Mouse (Mus musculus): ENCODE measurements around the gene Mvb12a. TPM values are rescaled to one million over a fixed set of nuclear protein-coding genes. Genes with fewer than 3 reads are reported as not detected.
"Not testable (repeated sequence)": the region's sequence is repeated elsewhere in the genome, so short reads cannot be mapped to it uniquely, and the experiment has no call there.

Gene Mvb12a
- polyA plus RNA-seq, 1 experiment = 144 TPM

GRCm38 (mm10) chr8:71525226-71526050, 17.3 kb upstream of the Mvb12a start, which contains the start of gene Ccdc194:
Gene Ccdc194, minus strand, starts transcription at chr8:71525711.
- no peak for DNase-seq (ENCODE audit: low read depth, low spot score)
- WGBS = 25% methylated on average over 46 of the region's 46 CpGs

- no peak for DNase-seq (ENCODE audit: low read depth, low spot score)
- WGBS = 39% methylated on average over 6 of the region's 6 CpGs
Measured at GRCm38 (mm10) chr8:71526272-71526671, 16.4 kb upstream of the Mvb12a start.

GRCm38 (mm10) chr8:71527162-71527870, 15.4 kb upstream of the Mvb12a start:
- no peak for DNase-seq (ENCODE audit: low read depth, low spot score)
- 58% methylated on average over 3 of the region's 3 CpGs for WGBS

GRCm38 (mm10) chr8:71528362-71529073, 14.2 kb upstream of the Mvb12a start:
- no peak for DNase-seq (ENCODE audit: low read depth, low spot score)
- WGBS = 65% methylated on average over 11 of the region's 11 CpGs

GRCm38 (mm10) chr8:71530735-71531467, 11.8 kb upstream of the Mvb12a start:
- not testable (repeated sequence) for DNase-seq (ENCODE audit: low read depth, low spot score)
- WGBS = 71% methylated on average over 8 of the region's 12 CpGs

GRCm38 (mm10) chr8:71534263-71534810, 8.4 kb upstream of the Mvb12a start:
- 63% methylated on average over 3 of the region's 3 CpGs for WGBS

GRCm38 (mm10) chr8:71535663-71536062, 7.1 kb upstream of the Mvb12a start:
- WGBS = 73% methylated on average over 5 of the region's 5 CpGs
- no peak for DNase-seq (ENCODE audit: low read depth, low spot score)

More at GRCm38 (mm10) chr8:71534263-71534810, 8.4 kb upstream of the Mvb12a start:
- DNase-seq (ENCODE audit: low read depth, low spot score) = no peak

GRCm38 (mm10) chr8:71537028-71537867, 5.5 kb upstream of the Mvb12a start, which contains the start of gene Bst2:
Gene Bst2, minus strand, starts transcription at chr8:71537456.
- WGBS = 3% methylated on average over 37 of the region's 37 CpGs
- peak; percentile 95 for DNase-seq (ENCODE audit: low read depth, low spot score)

GRCm38 (mm10) chr8:71543755-71544154, 1.0 kb downstream of the Mvb12a start:
- 80% methylated on average over 9 of the region's 9 CpGs for WGBS
- DNase-seq (ENCODE audit: low read depth, low spot score) = no peak

GRCm38 (mm10) chr8:71545053-71545452, 2.3 kb downstream of the Mvb12a start:
- DNase-seq (ENCODE audit: low read depth, low spot score) = no peak
- 92% methylated on average over 11 of the region's 11 CpGs for WGBS

GRCm38 (mm10) chr8:71547590-71547989, 4.9 kb downstream of the Mvb12a start:
- 93% methylated on average over 7 of the region's 7 CpGs for WGBS
- DNase-seq (ENCODE audit: low read depth, low spot score) = no peak

- WGBS = 64% methylated on average over 7 of the region's 7 CpGs
- DNase-seq (ENCODE audit: low read depth, low spot score) = no peak
Measured at GRCm38 (mm10) chr8:71550754-71551153, 8.0 kb downstream of the Mvb12a start.

GRCm38 (mm10) chr8:71552770-71553169, 10.0 kb downstream of the Mvb12a start:
- WGBS = 59% methylated on average over 6 of the region's 6 CpGs
- no peak for DNase-seq (ENCODE audit: low read depth, low spot score)

GRCm38 (mm10) chr8:71554001-71554400, 11.3 kb downstream of the Mvb12a start:
- no peak for DNase-seq (ENCODE audit: low read depth, low spot score)
- WGBS = 68% methylated on average over 6 of the region's 6 CpGs

- 87% methylated on average over 2 of the region's 2 CpGs for WGBS
- no peak for DNase-seq (ENCODE audit: low read depth, low spot score)
Measured at GRCm38 (mm10) chr8:71554644-71555043, 11.9 kb downstream of the Mvb12a start.

GRCm38 (mm10) chr8:71558071-71558957, 15.6 kb downstream of the Mvb12a start, which contains the start of gene Tmem221:
Gene Tmem221, minus strand, starts transcription at chr8:71558871.
- WGBS = 4% methylated on average over 70 of the region's 70 CpGs
- DNase-seq (ENCODE audit: low read depth, low spot score) = no peak

GRCm38 (mm10) chr8:71558958-71559690, 16.4 kb downstream of the Mvb12a start:
- WGBS = 5% methylated on average over 24 of the region's 24 CpGs

More at GRCm38 (mm10) chr8:71558958-71559690, 16.4 kb downstream of the Mvb12a start:
- no peak for DNase-seq (ENCODE audit: low read depth, low spot score)
